Mouse (Mus musculus) hindbrain, embryonic 15.5 days (tissue): ENCODE results near the gene Tpmt. TPM values are rescaled to one million over a fixed set of nuclear protein-coding genes. Genes with fewer than 3 reads are reported as not detected.

ENCODE experiments used
- ATAC-seq: fragments of 200-750 bp; cut with Nextera tagmentation; 2 replicates; pipeline ENCODE4 v1.8.0; 2017; ENCODE audit warnings: low read depth, moderate number of reproducible peaks, moderate TSS enrichment; ENCODE audit not compliant: low FRiP score
- H3K27ac ChIP-seq: fragments of 300-500 bp; sonication (generic); replicated peaks from 2 replicates; pipeline ENCODE4 v1.5.1; 2015; ENCODE audit warnings: mild to moderate bottlenecking, inconsistent platforms
- H3K27me3 ChIP-seq: fragments of 300-500 bp; sonication (generic); 2 replicates; pipeline ENCODE4 v1.6.1; 2015; ENCODE audit warnings: control low read depth, inconsistent platforms
- H3K36me3 ChIP-seq: fragments of 300-500 bp; sonication (generic); 2 replicates; pipeline ENCODE4 v1.6.1; 2015; ENCODE audit warnings: control low read depth, inconsistent platforms
- H3K4me1 ChIP-seq: fragments of 300-500 bp; sonication (generic); replicated peaks from 2 replicates; pipeline ENCODE4 v1.6.1; 2015; ENCODE audit warnings: control low read depth, inconsistent platforms
- H3K4me2 ChIP-seq: fragments of 300-500 bp; sonication (generic); 2 replicates; pipeline ENCODE4 v1.6.1; 2015; ENCODE audit warnings: moderate library complexity, mild to moderate bottlenecking, inconsistent platforms
- H3K4me3 ChIP-seq: fragments of 300-500 bp; sonication (generic); 2 replicates; pipeline ENCODE4 v1.5.1; 2015; ENCODE audit warnings: mild to moderate bottlenecking, inconsistent platforms
- H3K9ac ChIP-seq: fragments of 300-500 bp; sonication (generic); 2 replicates; pipeline ENCODE4 v1.6.1; 2015; ENCODE audit warnings: inconsistent platforms
- H3K9me3 ChIP-seq: fragments of 300-500 bp; sonication (generic); 2 replicates; pipeline ENCODE4 v1.6.1; 2016; ENCODE audit warnings: control low read depth, inconsistent platforms
- WGBS: fragments of 180-500 bp; shearing (Covaris S2); methylation state at CpG from one replicate; pipeline ENCODE4 v1.1.7; 2015; 5-methylcytosine and 5-hydroxymethylcytosine counted together
- polyA plus RNA-seq: library from polyadenylated mRNA; unstranded; fragments of >200 nt; fragmentation: Nextera tagmentation; extraction: Ambion mirVana; gene quantifications from 2 replicates; pipeline ENCODE4 v1.2.1, GENCODE M21; 2015

Gene Tpmt
- polyA plus RNA-seq, 1 experiment from 2014 or later: 20.5 TPM

- Histone ChIP-seq H3K4me2 (no peak overlapping the region), H3K9me3 (no peaks in the 10 kb centered on the region), H3K9ac (no peak overlapping the region), H3K36me3 (no peaks in the 10 kb centered on the region), H3K4me1 (0 out of 2 replicates have a peak, but pooled peaks cover 9% of the 10 kb centered on the region), H3K27me3 (no peaks in the 10 kb centered on the region), H3K4me3 (no peak overlapping the region), H3K27ac (no peak overlapping the region)
- no peak for ATAC-seq
- WGBS: 74% methylated on average over 6 of the region's 6 CpGs
Measured at GRCm38 (mm10) chr13:47037946-47038345, 6.6 kb downstream of the Tpmt start.

GRCm38 (mm10) chr13:47033602-47034001 is 10.9 kb downstream of the Tpmt start:
- Histone ChIP-seq H3K36me3 (peaks cover under 1% of the 10 kb centered on the region; the same call in 1 of the 2 replicates), H3K27ac (no peak overlapping the region), H3K4me2 (no peak overlapping the region), H3K4me1 (no peaks in the 10 kb centered on the region), H3K9me3 (no peaks in the 10 kb centered on the region), H3K27me3 (no peaks in the 10 kb centered on the region), H3K9ac (no peak overlapping the region), H3K4me3 (no peak overlapping the region)
- WGBS: 89% methylated on average over 4 of the region's 4 CpGs
- ATAC-seq: no peak

- ATAC-seq: no peak
- Histone ChIP-seq H3K9ac (no peak overlapping the region), H3K27me3 (no peaks in the 10 kb centered on the region), H3K9me3 (no peaks in the 10 kb centered on the region), H3K36me3 (peaks cover 4% of the 10 kb centered on the region; the same call in 1 of the 2 replicates), H3K27ac (no peak overlapping the region), H3K4me3 (no peak overlapping the region), H3K4me1 (no peaks in the 10 kb centered on the region), H3K4me2 (no peak overlapping the region)
- 91% methylated on average over 17 of the region's 17 CpGs for WGBS
Measured at GRCm38 (mm10) chr13:47030376-47031107, 14.0 kb downstream of the Tpmt start.

GRCm38 (mm10) chr13:47020798-47021197 is 23.7 kb downstream of the Tpmt start:
- WGBS: 80% methylated on average over 7 of the region's 7 CpGs
- no peak for ATAC-seq
- Histone ChIP-seq H3K4me2 (no peak overlapping the region), H3K9ac (no peak overlapping the region), H3K27me3 (no peaks in the 10 kb centered on the region), H3K4me1 (no peaks in the 10 kb centered on the region), H3K36me3 (no peaks in the 10 kb centered on the region), H3K9me3 (no peaks in the 10 kb centered on the region), H3K27ac (no peak overlapping the region), H3K4me3 (no peak overlapping the region)

GRCm38 (mm10) chr13:47019774-47020173 is 24.8 kb downstream of the Tpmt start:
- no peaks in the 10 kb centered on the region for H3K9me3 ChIP-seq
- H3K4me3 ChIP-seq: no peak overlapping the region
- H3K9ac ChIP-seq: no peak overlapping the region
- no peaks in the 10 kb centered on the region for H3K36me3 ChIP-seq
- no peak overlapping the region for H3K27ac ChIP-seq
- no peak for ATAC-seq
- no peak overlapping the region for H3K4me2 ChIP-seq
- H3K27me3 ChIP-seq: no peaks in the 10 kb centered on the region
- WGBS: 85% methylated on average over 7 of the region's 7 CpGs
- H3K4me1 ChIP-seq: no peaks in the 10 kb centered on the region; the same call in 1 of the 2 replicates

- peak; percentile 76; the same call in 1 of the 2 replicates for ATAC-seq
Measured at GRCm38 (mm10) chr13:47017259-47017658, 27.3 kb downstream of the Tpmt start.

GRCm38 (mm10) chr13:47015195-47015501 is 29.4 kb downstream of the Tpmt start:
- H3K27me3 ChIP-seq: no peaks in the 10 kb centered on the region
- no peak overlapping the region for H3K9ac ChIP-seq
- peak overlapping the region; percentile 95 for H3K4me2 ChIP-seq
- ATAC-seq: no peak
- no peaks in the 10 kb centered on the region for H3K36me3 ChIP-seq
- no peak overlapping the region for H3K27ac ChIP-seq
- peak overlapping the region; percentile 58; the same call in 1 of the 2 replicates for H3K4me3 ChIP-seq
- H3K4me1 ChIP-seq: peaks cover 9% of the 10 kb centered on the region
- peaks cover 1% of the 10 kb centered on the region; the same call in 1 of the 2 replicates for H3K9me3 ChIP-seq
- 77% methylated on average over 5 of the region's 5 CpGs for WGBS

More at GRCm38 (mm10) chr13:47017259-47017658, 27.3 kb downstream of the Tpmt start:
- no peaks in the 10 kb centered on the region for H3K27me3 ChIP-seq
- no peaks in the 10 kb centered on the region for H3K36me3 ChIP-seq
- H3K9me3 ChIP-seq: no peaks in the 10 kb centered on the region
- no peak overlapping the region for H3K4me2 ChIP-seq
- no peak overlapping the region for H3K4me3 ChIP-seq
- peaks cover 9% of the 10 kb centered on the region for H3K4me1 ChIP-seq
- no peak overlapping the region for H3K27ac ChIP-seq
- H3K9ac ChIP-seq: no peak overlapping the region
- 41% methylated on average over 5 of the region's 5 CpGs for WGBS

GRCm38 (mm10) chr13:47014334-47015194 is 30.0 kb downstream of the Tpmt start, which contains the start of gene Nhlrc1:
Gene Nhlrc1, minus strand, starts transcription at chr13:47014850.
- 3% methylated on average over 58 of the region's 73 CpGs for WGBS
- Histone ChIP-seq H3K4me3 (peak within 1 kb of the TSS; percentile 58), H3K27ac (no peak within 1 kb of the TSS)

GRCm38 (mm10) chr13:47013740-47014139 is 30.8 kb downstream of the Tpmt start:
- peaks cover 8% of the 10 kb centered on the region; the same call in 1 of the 2 replicates for H3K9me3 ChIP-seq
- peaks cover 9% of the 10 kb centered on the region for H3K4me1 ChIP-seq
- H3K4me2 ChIP-seq: peak overlapping the region; percentile 95
- no peak overlapping the region for H3K27ac ChIP-seq
- H3K9ac ChIP-seq: no peak overlapping the region
- WGBS: 64% methylated on average over 10 of the region's 10 CpGs
- ATAC-seq: no peak
- H3K27me3 ChIP-seq: no peaks in the 10 kb centered on the region
- peak overlapping the region; percentile 58 for H3K4me3 ChIP-seq
- no peaks in the 10 kb centered on the region for H3K36me3 ChIP-seq

More at GRCm38 (mm10) chr13:47014334-47015194, 30.0 kb downstream of the Tpmt start, which contains the start of gene Nhlrc1:
- peak within 1 kb of the TSS; percentile 56 for H3K9ac ChIP-seq
- ATAC-seq: peak; percentile 93
- H3K9me3 ChIP-seq: peaks cover 7% of the 10 kb centered on the region; the same call in 1 of the 2 replicates
- H3K4me2 ChIP-seq: peak within 1 kb of the TSS; percentile 95
- H3K27me3 ChIP-seq: no peaks in the 10 kb centered on the region
- H3K4me1 ChIP-seq: peaks cover 9% of the 10 kb centered on the region
- H3K36me3 ChIP-seq: no peaks in the 10 kb centered on the region

GRCm38 (mm10) chr13:47001590-47001989 is 42.9 kb downstream of the Tpmt start:
- Histone ChIP-seq H3K4me2 (no peak overlapping the region), H3K9ac (no peak overlapping the region), H3K4me3 (no peak overlapping the region), H3K27ac (no peak overlapping the region), H3K27me3 (no peaks in the 10 kb centered on the region), H3K9me3 (no peaks in the 10 kb centered on the region), H3K4me1 (no peaks in the 10 kb centered on the region), H3K36me3 (no peaks in the 10 kb centered on the region)
- no peak for ATAC-seq
- 89% methylated on average over 4 of the region's 4 CpGs for whole genome bisulfite sequencing

- Histone ChIP-seq H3K27ac (no peak overlapping the region), H3K4me1 (no peaks in the 10 kb centered on the region), H3K36me3 (no peaks in the 10 kb centered on the region), H3K4me3 (no peak overlapping the region), H3K27me3 (no peaks in the 10 kb centered on the region), H3K4me2 (no peak overlapping the region), H3K9me3 (no peaks in the 10 kb centered on the region), H3K9ac (no peak overlapping the region)
- WGBS: 63% methylated on average over 5 of the region's 5 CpGs
- no peak for ATAC-seq
Measured at GRCm38 (mm10) chr13:46999498-46999897, 45.0 kb downstream of the Tpmt start.

GRCm38 (mm10) chr13:46997355-46997754 is 47.2 kb downstream of the Tpmt start:
- no peaks in the 10 kb centered on the region for H3K27me3 ChIP-seq
- no peak overlapping the region for H3K4me2 ChIP-seq
- H3K4me1 ChIP-seq: no peaks in the 10 kb centered on the region
- no peak overlapping the region for H3K27ac ChIP-seq
- 71% methylated on average over 4 of the region's 4 CpGs for WGBS
- no peaks in the 10 kb centered on the region for H3K36me3 ChIP-seq
- no peak overlapping the region for H3K9ac ChIP-seq
- H3K4me3 ChIP-seq: no peak overlapping the region
- no peaks in the 10 kb centered on the region for H3K9me3 ChIP-seq
- ATAC-seq: no peak
